Mouse (Mus musculus) embryonic facial prominence, embryonic 11.5 days (tissue): ENCODE data around the gene Anp32a. TPM values are rescaled to one million over a fixed set of nuclear protein-coding genes. Genes with fewer than 3 reads are reported as not detected.
A peak's percentile ranks its signal among the peaks of the same experiment; 100 is the strongest.

ENCODE experiments used
- ATAC-seq: fragments of 200-750 bp; cut with Nextera tagmentation; replicated peaks from 2 replicates; pipeline ENCODE4 v1.8.0; 2017; ENCODE audit warnings: low read depth; ENCODE audit not compliant: insufficient number of reproducible peaks, low FRiP score, low TSS enrichment
- DNase-seq: peaks from one replicate; pipeline ENCODE4 v3.0.0-alpha.2; 2015; ENCODE audit warnings: low spot score
- H3K27ac ChIP-seq: fragments of 300-500 bp; sonication (generic); replicated peaks from 2 replicates; pipeline ENCODE4 v1.5.1; 2014; ENCODE audit warnings: mild to moderate bottlenecking, low read depth, low read length, control low read depth
- H3K27me3 ChIP-seq: fragments of 300-500 bp; sonication (generic); 2 replicates; pipeline ENCODE4 v1.6.1; 2014; ENCODE audit warnings: mild to moderate bottlenecking, low read length, moderate library complexity, mixed read lengths; ENCODE audit not compliant: control insufficient read depth, insufficient read depth
- H3K36me3 ChIP-seq: fragments of 300-500 bp; sonication (generic); replicated peaks from 2 replicates; pipeline ENCODE4 v1.6.1; 2014; ENCODE audit warnings: low read depth, mild to moderate bottlenecking, low read length, moderate library complexity, mixed read lengths; ENCODE audit not compliant: control insufficient read depth, insufficient read depth
- H3K4me1 ChIP-seq: fragments of 300-500 bp; sonication (generic); 2 replicates; pipeline ENCODE4 v1.6.1; 2014; ENCODE audit warnings: low read length, mixed read lengths; ENCODE audit not compliant: control insufficient read depth, insufficient read depth
- H3K4me2 ChIP-seq: fragments of 300-500 bp; sonication (generic); 2 replicates; pipeline ENCODE4 v1.6.1; 2014; ENCODE audit warnings: low read depth, mild to moderate bottlenecking, control low read depth, low read length, moderate library complexity
- H3K4me3 ChIP-seq: fragments of 300-500 bp; sonication (generic); 2 replicates; pipeline ENCODE4 v1.5.1; 2014; ENCODE audit warnings: low read depth, low read length, control low read depth
- H3K9ac ChIP-seq: fragments of 300-500 bp; sonication (generic); replicated peaks from 2 replicates; pipeline ENCODE4 v1.6.1; 2014; ENCODE audit warnings: mild to moderate bottlenecking, control low read depth, low read length
- H3K9me3 ChIP-seq: fragments of 300-500 bp; sonication (generic); replicated peaks from 2 replicates; pipeline ENCODE4 v1.6.1; 2016; ENCODE audit warnings: mild to moderate bottlenecking, low read length, inconsistent platforms, mixed read lengths; ENCODE audit not compliant: control insufficient read depth
- WGBS: fragments of 180-500 bp; shearing (Covaris S2); extraction: QIAGEN DNeasy Blood & Tissue Kit; methylation state at CpG from one replicate; pipeline ENCODE4 v1.1.7; 2014; 5-methylcytosine and 5-hydroxymethylcytosine counted together
- polyA plus RNA-seq: library from polyadenylated mRNA; unstranded; fragments of >200 nt; fragmentation: Nextera tagmentation; extraction: Ambion mirVana; gene quantifications from 2 replicates; pipeline ENCODE4 v1.2.1, GENCODE M21; 2014

The Anp32a gene
- polyA plus RNA-seq, 1 experiment from 2014 or later, result 228 TPM

DNA sequence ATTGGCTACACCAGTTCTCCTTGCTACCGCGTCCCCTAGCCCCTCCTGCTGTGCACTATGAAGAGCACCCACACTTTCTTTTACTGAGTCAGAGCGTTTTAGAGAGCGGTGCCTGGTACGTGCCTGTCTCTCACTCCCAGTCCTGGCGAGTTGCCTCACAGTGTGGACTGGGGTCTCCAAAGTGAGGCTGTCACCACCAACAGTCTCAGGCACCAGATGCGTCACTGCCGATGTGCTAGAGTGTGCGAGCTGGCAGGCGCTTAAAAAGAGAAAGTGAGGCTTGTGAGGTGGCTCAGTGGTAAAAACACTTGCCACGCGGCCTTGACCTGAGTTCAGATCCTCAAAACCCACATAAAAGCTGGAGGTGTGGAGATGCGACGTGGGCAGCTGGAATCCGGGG lies 8.2 kb downstream of the Anp32a start:
- WGBS, result 72% methylated on average over 15 of the region's 15 CpGs
- DNase-seq, result no peak
- peaks cover 4% of the 10 kb centered on the region for H3K4me1 ChIP-seq
- no peaks in the 10 kb centered on the region for H3K36me3 ChIP-seq
- H3K9ac ChIP-seq, result no peak overlapping the region
- H3K27me3 ChIP-seq, result no peaks in the 10 kb centered on the region
- ATAC-seq, result no peak
- no peak overlapping the region for H3K4me3 ChIP-seq
- H3K4me2 ChIP-seq, result no peak overlapping the region
- H3K27ac ChIP-seq, result no peak overlapping the region
- no peaks in the 10 kb centered on the region for H3K9me3 ChIP-seq

DNA sequence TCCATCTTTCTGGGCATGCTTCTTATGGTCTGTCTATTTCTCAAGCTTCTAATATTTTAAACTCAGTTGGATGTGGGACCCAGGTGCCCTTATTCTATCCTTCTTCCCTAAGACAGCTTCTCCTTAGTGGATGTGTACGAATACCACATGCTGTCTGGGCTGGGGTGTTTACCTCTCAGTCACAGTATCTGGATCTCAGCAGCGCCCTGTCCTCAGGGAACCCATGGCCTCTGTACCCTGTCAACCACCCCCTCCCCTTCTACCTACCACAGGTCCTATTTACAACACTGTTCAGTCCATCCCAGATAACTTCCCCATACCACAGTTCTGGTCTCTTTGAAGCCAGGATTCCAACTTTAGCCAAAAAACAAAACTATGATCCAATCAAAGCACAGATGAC lies 9.6 kb downstream of the Anp32a start:
- 51% methylated on average over 2 of the region's 2 CpGs for WGBS
- Histone ChIP-seq H3K36me3 (no peaks in the 10 kb centered on the region), H3K4me1 (no peaks in the 10 kb centered on the region; the same call in 1 of the 2 replicates), H3K9me3 (no peaks in the 10 kb centered on the region), H3K4me2 (no peak overlapping the region), H3K4me3 (no peak overlapping the region), H3K9ac (no peak overlapping the region), H3K27me3 (no peaks in the 10 kb centered on the region), H3K27ac (no peak overlapping the region)
- DNase-seq, result no peak
- ATAC-seq, result 0 out of 2 replicates have a peak, but pooled peaks have one; percentile 42

DNA sequence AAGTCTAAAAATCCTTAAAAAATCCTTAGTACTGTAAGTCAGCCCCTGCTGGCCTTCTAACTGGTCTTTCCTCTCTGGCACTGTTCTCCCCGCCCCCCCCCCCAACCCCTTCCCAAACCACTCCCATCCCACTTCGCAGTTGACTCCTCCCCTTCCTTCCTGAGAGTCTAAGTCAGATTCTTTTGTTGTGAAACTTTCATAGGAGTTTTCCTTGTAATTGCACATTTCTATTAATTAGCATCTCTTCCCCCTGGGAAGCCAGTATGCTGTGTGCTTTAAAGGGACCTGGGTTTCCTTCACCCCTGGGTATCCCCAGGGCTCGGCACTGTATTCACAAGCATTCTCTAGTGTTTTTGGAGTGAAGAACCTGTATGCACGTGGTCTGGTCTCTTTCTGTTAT lies 10.1 kb downstream of the Anp32a start:
- Histone ChIP-seq H3K4me1 (no peaks in the 10 kb centered on the region; the same call in 1 of the 2 replicates), H3K27ac (no peak overlapping the region), H3K27me3 (no peaks in the 10 kb centered on the region), H3K4me3 (no peak overlapping the region), H3K9me3 (no peaks in the 10 kb centered on the region), H3K4me2 (no peak overlapping the region), H3K36me3 (no peaks in the 10 kb centered on the region), H3K9ac (no peak overlapping the region)
- WGBS, result 38% methylated on average over 3 of the region's 4 CpGs
- peak; percentile 45 for DNase-seq
- ATAC-seq, result no peak

DNA sequence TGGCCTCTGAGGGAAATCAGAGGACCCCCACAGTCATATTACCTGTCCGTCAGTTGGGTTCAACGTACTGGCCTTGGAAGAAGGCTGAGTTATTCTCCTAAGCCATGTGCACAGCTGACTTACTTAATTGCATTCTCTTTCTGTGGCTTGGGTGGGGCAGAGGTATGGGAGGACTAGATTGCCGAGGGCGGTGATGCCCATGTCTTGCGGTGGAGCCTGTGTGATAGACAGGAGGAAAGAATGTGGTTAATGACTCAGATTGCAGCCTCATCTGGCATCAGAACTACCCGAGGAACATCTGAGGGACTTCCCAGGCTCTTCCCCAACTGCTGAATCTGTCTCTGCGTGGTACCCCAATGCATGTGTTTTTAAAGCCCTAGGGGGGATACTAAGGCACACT lies 12.7 kb downstream of the Anp32a start:
- ATAC-seq (no peak), DNase-seq (no peak)
- Histone ChIP-seq H3K9ac (no peak overlapping the region), H3K4me1 (no peaks in the 10 kb centered on the region), H3K27me3 (no peaks in the 10 kb centered on the region), H3K4me3 (no peak overlapping the region), H3K9me3 (no peaks in the 10 kb centered on the region), H3K27ac (no peak overlapping the region), H3K36me3 (no peaks in the 10 kb centered on the region; the same call in 1 of the 2 replicates), H3K4me2 (no peak overlapping the region)
- 80% methylated on average over 7 of the region's 7 CpGs for WGBS

DNA sequence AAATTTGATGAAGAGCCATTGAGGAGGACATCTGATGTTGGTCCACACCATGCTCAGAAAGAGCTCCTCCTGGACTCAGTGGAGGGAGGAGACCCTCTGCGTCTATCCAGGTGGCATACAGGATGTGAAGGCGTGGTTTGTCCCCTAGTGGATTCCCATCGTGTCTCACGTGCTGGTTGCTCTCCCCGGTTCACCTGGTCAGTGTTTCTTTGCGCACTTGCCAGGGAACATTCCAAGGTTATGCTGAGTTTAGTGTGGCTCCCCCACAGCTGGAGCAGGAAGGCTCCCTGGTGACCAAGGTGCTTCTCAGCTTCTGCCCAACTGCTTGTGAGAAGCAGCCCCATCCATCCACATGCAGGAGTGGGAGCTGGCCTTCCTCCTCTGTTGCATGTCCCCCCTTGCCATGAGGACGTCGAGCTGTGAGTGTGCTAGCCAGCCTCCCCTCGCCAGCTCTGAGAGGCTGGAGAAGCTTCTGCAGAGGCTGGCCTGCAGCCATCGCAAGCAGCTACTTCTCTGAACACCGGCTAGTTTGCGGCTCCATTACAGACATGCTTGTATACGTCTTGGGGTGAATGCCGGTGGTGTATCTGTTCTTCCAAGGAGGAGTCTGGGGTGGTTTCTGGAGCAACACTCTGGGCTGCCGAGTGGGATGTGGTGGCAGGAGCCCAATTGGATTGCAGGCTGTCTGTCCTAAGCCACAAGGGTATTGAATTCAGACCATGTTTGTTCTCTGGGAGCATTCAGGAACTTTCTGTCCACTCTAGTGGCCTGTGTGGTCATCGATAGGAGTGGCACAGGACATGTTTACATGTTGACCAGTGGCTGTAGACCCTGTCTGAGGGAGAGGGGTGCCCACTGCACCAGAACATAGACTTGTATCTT lies 14.0 kb downstream of the Anp32a start:
- ATAC-seq, result no peak
- no peak overlapping the region for H3K9ac ChIP-seq

DNA sequence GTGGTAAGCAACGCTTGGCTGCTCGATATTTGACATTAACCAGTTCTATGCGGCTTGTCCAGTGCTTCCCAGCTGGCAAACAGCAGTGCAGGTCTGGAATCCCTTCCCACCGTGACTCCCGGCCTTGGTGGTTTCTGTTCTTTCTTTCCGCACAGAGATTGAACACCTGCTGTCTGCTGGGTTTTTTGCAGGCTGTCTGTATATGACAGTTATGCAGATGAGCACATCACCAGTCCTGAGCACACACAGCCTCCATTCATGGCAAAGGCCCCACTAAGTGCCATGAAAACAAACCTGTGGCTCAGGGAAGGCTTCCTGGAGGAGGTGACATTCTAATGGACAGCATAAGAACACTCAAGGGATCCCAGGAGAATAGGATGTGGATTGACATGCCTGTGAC lies 14.7 kb downstream of the Anp32a start:
- Histone ChIP-seq H3K9me3 (no peaks in the 10 kb centered on the region), H3K4me3 (no peak overlapping the region), H3K27ac (no peak overlapping the region), H3K4me2 (no peak overlapping the region), H3K36me3 (no peaks in the 10 kb centered on the region; the same call in 1 of the 2 replicates), H3K27me3 (no peaks in the 10 kb centered on the region), H3K4me1 (no peaks in the 10 kb centered on the region), H3K9ac (no peak overlapping the region)
- WGBS, result 88% methylated on average over 6 of the region's 6 CpGs
- no peak for DNase-seq
- ATAC-seq, result no peak

More for the DNA sequence above, 14.0 kb downstream of the Anp32a start:
- no peak overlapping the region for H3K27ac ChIP-seq
- no peak overlapping the region for H3K4me2 ChIP-seq
- 87% methylated on average over 16 of the region's 16 CpGs for WGBS
- no peaks in the 10 kb centered on the region for H3K4me1 ChIP-seq
- no peak overlapping the region for H3K4me3 ChIP-seq
- no peaks in the 10 kb centered on the region for H3K9me3 ChIP-seq
- no peaks in the 10 kb centered on the region; the same call in 1 of the 2 replicates for H3K36me3 ChIP-seq
- DNase-seq, result no peak
- no peaks in the 10 kb centered on the region for H3K27me3 ChIP-seq

DNA sequence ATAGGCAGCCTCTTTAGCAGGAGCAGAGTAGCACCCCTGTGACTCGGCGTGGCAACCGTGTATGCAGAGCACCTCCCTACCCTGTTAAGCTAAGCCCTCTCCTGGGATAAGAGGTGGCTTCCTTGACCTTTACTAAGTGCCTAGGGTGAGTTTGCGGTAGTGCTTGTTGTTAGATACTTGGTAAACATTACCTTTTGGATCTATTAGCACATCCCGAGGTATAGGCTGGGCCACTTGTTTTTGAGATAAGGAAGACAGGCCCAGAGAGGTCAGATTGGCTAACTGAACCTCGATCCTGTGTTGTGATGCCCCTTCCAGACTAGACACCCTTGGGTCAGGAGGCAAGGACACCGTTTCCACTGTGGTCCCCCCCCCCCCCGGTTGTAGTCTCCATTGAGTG lies 16.5 kb downstream of the Anp32a start:
- Histone ChIP-seq H3K9me3 (no peaks in the 10 kb centered on the region), H3K27ac (no peak overlapping the region), H3K9ac (no peak overlapping the region; the same call in 1 of the 2 replicates), H3K27me3 (no peaks in the 10 kb centered on the region), H3K4me3 (no peak overlapping the region), H3K36me3 (no peaks in the 10 kb centered on the region; the same call in 1 of the 2 replicates), H3K4me2 (no peak overlapping the region), H3K4me1 (peaks cover 3% of the 10 kb centered on the region; the same call in 1 of the 2 replicates)
- ATAC-seq, result no peak
- no peak for DNase-seq
- WGBS, result 81% methylated on average over 8 of the region's 8 CpGs

DNA sequence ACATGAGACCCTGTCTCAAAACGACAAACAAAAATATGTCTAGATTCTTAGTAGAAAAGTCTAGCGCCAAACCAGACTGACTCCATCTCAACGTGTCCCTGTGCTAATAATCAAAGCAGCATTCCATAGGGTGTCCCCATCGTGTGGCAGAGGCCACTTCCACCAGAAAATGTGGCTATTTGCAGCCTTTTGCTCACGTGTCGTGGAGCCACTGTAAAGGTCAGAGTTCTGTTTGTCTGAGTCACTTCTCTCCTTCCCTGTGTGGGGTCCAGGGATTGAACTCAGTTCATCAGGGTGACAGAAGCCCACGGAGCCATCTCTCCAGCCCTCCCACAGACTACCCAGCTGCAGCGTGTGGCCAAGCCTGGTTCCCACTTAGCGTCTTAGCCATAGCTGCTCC lies 17.8 kb downstream of the Anp32a start:
- H3K27ac ChIP-seq, result no peak overlapping the region
- H3K4me1 ChIP-seq, result peaks cover 10% of the 10 kb centered on the region
- no peak for DNase-seq
- no peak for ATAC-seq
- H3K4me2 ChIP-seq, result no peak overlapping the region
- H3K9me3 ChIP-seq, result no peaks in the 10 kb centered on the region
- no peak overlapping the region for H3K4me3 ChIP-seq
- H3K27me3 ChIP-seq, result no peaks in the 10 kb centered on the region
- H3K36me3 ChIP-seq, result no peaks in the 10 kb centered on the region; the same call in 1 of the 2 replicates
- 85% methylated on average over 9 of the region's 9 CpGs for WGBS
- no peak overlapping the region for H3K9ac ChIP-seq
